Mouse (Mus musculus): ENCODE data around the gene Cish. TPM values are rescaled to one million over a fixed set of nuclear protein-coding genes. Genes with fewer than 3 reads are reported as not detected.

The Cish gene
- polyA plus RNA-seq, 1 experiment, result 7.0 TPM

DNA sequence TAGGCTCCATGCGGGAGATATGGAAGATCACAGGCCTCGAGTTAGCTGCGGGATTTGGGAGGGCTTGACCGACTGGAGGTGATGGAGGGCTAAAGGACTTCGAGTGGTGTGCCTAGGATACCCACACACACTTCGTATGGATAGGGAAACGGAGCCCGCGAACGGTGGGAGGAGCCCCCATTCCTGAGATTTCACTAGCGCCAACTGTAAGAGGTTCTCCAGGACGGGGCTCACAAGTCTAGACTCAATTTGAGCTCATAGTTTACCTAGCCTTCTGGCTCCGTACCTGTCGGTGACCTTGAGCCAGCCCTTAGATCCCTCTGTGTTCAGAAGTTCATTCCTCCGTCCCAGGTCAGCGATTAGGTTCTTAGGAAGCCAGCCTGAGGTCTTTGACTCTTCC is 1.2 kb downstream of the Cish start:
- 1% methylated on average over 16 of the region's 16 CpGs for WGBS
- TF ChIP-seq POLR2A (IDR thresholded peaks at IDR 0.05; ENCODE audit: borderline replicate concordance, control insufficient read depth, low read depth, low read length), result no peak
- TF ChIP-seq CTCF (IDR thresholded peaks at IDR 0.05; ENCODE audit: control insufficient read depth, insufficient read depth, low read length), result no peak
- H3K4me3 ChIP-seq (replicated peaks; ENCODE audit: control insufficient read depth, low read depth, low read length), result peak overlapping the region; percentile 82
- H3K27ac ChIP-seq (ENCODE audit: control insufficient read depth, insufficient read depth, low read depth, low read length, poor library complexity), result no peak overlapping the region
- H3K4me1 ChIP-seq (ENCODE audit: control insufficient read depth, insufficient read depth, low read length), result peaks cover 7% of the 10 kb centered on the region

DNA sequence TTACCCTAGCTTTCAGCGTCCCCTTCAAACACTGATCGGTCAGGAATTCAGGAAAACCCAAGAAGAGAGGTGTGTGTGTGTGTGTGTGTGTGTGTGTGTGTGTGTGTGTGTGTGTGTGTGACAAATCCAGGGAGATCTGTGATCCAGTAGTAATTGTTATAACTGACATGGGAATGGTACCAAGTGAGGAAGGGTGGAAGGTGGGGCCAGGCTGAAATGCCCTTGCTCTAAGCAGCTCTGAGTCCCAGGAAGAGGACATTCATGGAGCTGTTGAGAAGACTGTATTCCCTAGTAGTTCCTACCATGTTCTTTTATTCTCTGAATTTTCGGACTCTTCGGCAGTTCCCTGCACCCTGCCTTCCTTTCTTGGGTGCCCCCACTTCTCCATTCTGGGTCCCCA is 1.8 kb downstream of the Cish start:
- Histone ChIP-seq H3K4me1 (ENCODE audit: control insufficient read depth, insufficient read depth, low read length) (peaks cover 7% of the 10 kb centered on the region), H3K4me3 (replicated peaks; ENCODE audit: control insufficient read depth, low read depth, low read length) (peak overlapping the region; percentile 82), H3K27ac (ENCODE audit: control insufficient read depth, insufficient read depth, low read depth, low read length, poor library complexity) (no peak overlapping the region)
- WGBS, result 24% methylated on average over 4 of the region's 4 CpGs
- TF ChIP-seq CTCF (IDR thresholded peaks at IDR 0.05; ENCODE audit: control insufficient read depth, insufficient read depth, low read length) (no peak), POLR2A (IDR thresholded peaks at IDR 0.05; ENCODE audit: borderline replicate concordance, control insufficient read depth, low read depth, low read length) (no peak)

DNA sequence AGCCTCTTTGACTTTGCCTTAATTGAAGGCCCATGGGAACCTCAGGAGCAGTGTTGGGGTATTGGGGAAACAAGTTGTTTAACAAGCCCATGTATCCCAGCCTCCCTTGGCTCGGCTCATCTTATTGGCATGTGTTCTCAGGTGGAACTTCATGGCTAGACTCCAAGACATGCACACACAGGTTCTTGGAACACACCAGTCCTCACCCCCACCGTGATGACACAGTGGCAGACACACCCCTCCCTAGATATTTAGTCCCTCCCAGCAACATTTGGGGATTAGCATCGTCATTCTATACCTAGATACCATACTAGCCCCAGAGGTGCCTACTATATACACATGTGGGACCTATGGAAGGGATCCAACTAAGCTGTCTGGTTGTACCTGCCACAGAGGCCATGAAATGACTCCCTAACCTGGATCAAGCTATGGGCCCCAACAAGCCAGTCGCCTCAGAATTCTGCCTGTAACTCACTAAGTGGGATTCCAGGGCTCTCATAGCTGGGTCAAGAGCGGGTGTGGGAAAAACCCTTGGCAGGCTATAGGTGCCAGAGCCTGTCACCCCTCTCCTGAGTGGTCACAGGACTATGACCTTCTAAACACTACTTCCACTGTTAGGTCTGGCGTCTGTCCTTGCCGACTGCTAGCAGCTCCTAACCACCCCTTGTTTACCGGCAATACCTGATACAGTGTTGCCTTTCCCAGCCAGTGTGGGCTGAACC is 2.4 kb downstream of the Cish start:
- H3K4me3 ChIP-seq (replicated peaks; ENCODE audit: control insufficient read depth, low read depth, low read length), result peak overlapping the region; percentile 21

DNA sequence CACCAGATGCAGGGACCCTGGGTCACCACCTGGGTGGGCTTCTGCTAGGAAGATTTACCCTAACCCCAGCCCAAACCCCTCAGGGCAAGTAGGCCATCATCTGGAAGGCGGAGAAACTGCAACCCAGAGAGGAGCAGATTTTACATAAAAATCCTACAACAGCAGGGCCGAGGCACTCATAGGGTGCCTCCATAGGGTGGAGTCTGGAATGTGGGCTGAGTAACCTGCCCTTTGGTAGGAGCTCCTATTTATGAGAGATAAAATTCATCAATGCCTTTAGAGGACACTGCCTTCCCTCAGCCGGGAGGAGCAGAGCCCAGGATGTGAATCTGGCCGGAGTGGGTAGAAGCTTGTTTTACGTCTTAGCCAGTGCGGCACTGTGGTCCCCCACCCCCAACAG is 3.0 kb downstream of the Cish start:
- Histone ChIP-seq H3K4me3 (replicated peaks; ENCODE audit: control insufficient read depth, low read depth, low read length) (no peak overlapping the region), H3K4me1 (ENCODE audit: control insufficient read depth, insufficient read depth, low read length) (peaks cover 7% of the 10 kb centered on the region), H3K27ac (ENCODE audit: control insufficient read depth, insufficient read depth, low read depth, low read length, poor library complexity) (no peak overlapping the region)
- 88% methylated on average over 6 of the region's 6 CpGs for WGBS
- TF ChIP-seq POLR2A (IDR thresholded peaks at IDR 0.05; ENCODE audit: borderline replicate concordance, control insufficient read depth, low read depth, low read length), result no peak

More for the DNA sequence above, 2.4 kb downstream of the Cish start:
- Histone ChIP-seq H3K4me1 (ENCODE audit: control insufficient read depth, insufficient read depth, low read length) (peaks cover 7% of the 10 kb centered on the region), H3K27ac (ENCODE audit: control insufficient read depth, insufficient read depth, low read depth, low read length, poor library complexity) (no peak overlapping the region)
- 55% methylated on average over 8 of the region's 8 CpGs for WGBS
- TF ChIP-seq CTCF (IDR thresholded peaks at IDR 0.05; ENCODE audit: control insufficient read depth, insufficient read depth, low read length) (no peak), POLR2A (IDR thresholded peaks at IDR 0.05; ENCODE audit: borderline replicate concordance, control insufficient read depth, low read depth, low read length) (no peak)

DNA sequence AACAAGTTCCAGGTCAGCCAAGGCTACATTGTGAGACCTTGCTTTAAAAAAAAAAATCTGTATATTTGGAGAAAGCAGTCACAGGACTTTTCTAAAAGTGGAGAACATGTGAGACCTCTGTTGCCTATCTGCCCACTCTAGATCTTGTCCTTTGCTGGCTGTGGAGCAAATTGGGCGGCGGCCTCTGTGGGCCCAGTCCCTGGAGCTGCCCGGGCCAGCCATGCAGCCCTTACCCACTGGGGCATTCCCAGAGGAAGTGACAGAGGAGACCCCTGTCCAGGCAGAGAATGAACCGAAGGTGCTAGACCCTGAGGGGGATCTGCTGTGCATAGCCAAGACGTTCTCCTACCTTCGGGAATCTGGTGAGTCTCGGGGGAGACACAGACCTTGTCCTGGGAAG is 4.0 kb downstream of the Cish start:
- H3K4me3 ChIP-seq (replicated peaks; ENCODE audit: control insufficient read depth, low read depth, low read length), result no peak overlapping the region
- 85% methylated on average over 7 of the region's 7 CpGs for WGBS
- no peak overlapping the region for H3K27ac ChIP-seq (ENCODE audit: control insufficient read depth, insufficient read depth, low read depth, low read length, poor library complexity)
- TF ChIP-seq CTCF (IDR thresholded peaks at IDR 0.05; ENCODE audit: control insufficient read depth, insufficient read depth, low read length) (no peak), POLR2A (IDR thresholded peaks at IDR 0.05; ENCODE audit: borderline replicate concordance, control insufficient read depth, low read depth, low read length) (no peak)
- peaks cover 7% of the 10 kb centered on the region for H3K4me1 ChIP-seq (ENCODE audit: control insufficient read depth, insufficient read depth, low read length)

DNA sequence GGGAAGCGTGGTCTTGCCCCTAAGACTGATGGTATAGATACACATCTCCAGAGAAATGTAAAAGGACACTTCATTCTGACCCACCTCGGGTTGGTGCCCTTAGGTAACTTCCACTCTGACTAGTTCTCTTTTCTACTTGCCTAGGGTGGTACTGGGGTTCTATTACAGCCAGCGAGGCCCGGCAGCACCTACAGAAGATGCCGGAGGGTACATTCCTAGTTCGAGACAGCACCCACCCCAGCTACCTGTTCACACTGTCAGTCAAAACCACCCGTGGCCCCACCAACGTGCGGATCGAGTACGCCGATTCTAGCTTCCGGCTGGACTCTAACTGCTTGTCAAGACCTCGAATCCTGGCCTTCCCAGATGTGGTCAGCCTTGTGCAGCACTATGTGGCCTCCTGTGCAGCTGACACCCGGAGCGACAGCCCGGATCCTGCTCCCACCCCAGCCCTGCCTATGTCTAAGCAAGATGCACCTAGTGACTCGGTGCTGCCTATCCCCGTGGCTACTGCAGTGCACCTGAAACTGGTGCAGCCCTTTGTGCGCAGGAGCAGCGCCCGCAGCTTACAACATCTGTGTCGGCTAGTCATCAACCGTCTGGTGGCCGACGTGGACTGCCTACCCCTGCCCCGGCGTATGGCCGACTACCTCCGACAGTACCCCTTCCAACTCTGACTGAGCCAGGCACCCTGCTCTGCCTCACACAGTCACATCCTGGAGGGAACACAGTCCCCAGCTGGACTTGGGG is 4.6 kb downstream of the Cish start:
- WGBS, result 84% methylated on average over 30 of the region's 30 CpGs
- Histone ChIP-seq H3K27ac (ENCODE audit: control insufficient read depth, insufficient read depth, low read depth, low read length, poor library complexity) (peak overlapping the region; percentile 12), H3K4me1 (ENCODE audit: control insufficient read depth, insufficient read depth, low read length) (peaks cover 7% of the 10 kb centered on the region), H3K4me3 (replicated peaks; ENCODE audit: control insufficient read depth, low read depth, low read length) (no peak overlapping the region)
- TF ChIP-seq POLR2A (IDR thresholded peaks at IDR 0.05; ENCODE audit: borderline replicate concordance, control insufficient read depth, low read depth, low read length), result no peak
- TF ChIP-seq CTCF (IDR thresholded peaks at IDR 0.05; ENCODE audit: control insufficient read depth, insufficient read depth, low read length), result no peak

DNA sequence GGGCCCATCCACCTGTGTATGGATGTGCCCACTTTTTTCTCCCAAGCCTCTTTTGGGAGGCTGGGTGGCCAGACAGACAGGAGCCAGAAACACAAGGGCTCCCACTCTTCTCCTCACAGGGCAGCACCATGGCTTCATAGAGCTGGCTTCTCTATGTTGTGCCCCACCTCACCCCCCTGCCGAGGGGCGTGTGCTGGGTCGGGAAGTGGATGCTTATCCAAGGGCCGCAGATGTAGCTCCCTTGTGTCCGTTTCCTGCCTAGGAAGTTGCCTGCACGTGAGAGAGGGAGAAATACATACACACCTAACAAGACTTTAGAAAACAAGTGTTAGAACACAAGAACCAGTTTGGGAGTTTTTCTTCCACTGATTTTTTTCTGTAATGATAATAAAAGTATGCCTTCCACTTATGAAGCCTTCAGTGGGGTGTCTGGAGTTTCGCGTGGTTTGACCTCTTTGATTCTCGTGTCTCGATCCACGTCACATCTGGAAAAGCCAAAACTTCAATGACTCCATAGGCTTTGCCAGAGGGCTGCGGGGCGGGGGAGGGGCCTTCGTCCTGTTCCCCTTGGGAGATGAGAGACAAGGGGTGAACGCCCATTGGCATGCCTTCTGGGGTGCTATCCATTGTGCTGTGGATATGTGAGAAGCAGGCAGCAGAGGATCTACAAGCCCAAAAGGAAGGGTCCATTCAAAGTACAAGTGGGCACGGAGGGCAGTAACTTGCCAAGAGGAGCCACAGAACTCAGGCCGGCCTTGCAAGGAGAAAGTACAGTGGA is 5.9 kb downstream of the Cish start:
- Histone ChIP-seq H3K4me1 (ENCODE audit: control insufficient read depth, insufficient read depth, low read length) (peaks cover 10% of the 10 kb centered on the region), H3K4me3 (replicated peaks; ENCODE audit: control insufficient read depth, low read depth, low read length) (no peak overlapping the region), H3K27ac (ENCODE audit: control insufficient read depth, insufficient read depth, low read depth, low read length, poor library complexity) (no peak overlapping the region)
- 84% methylated on average over 17 of the region's 17 CpGs for WGBS
- TF ChIP-seq CTCF (IDR thresholded peaks at IDR 0.05; ENCODE audit: control insufficient read depth, insufficient read depth, low read length) (no peak), POLR2A (IDR thresholded peaks at IDR 0.05; ENCODE audit: borderline replicate concordance, control insufficient read depth, low read depth, low read length) (no peak)

DNA sequence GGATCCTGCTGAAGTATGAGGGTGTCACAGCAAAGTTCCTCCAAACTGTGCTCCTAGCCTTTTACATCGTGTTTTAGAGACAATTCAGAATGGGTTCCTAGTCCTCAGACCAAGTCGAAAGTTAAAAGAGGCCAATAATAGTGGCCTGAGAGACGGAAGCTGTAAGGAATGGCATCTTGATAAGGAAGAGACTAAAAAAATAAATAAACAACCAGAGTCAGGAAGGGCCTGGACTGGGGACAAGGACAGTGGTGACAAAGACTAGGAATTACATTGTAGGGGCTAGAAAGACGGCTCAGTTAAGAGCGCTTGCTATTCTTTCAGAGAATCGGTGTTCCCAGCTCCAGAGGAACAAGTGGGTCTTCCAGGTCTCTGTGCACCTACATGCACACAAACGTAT is 6.8 kb downstream of the Cish start:
- Histone ChIP-seq H3K4me1 (ENCODE audit: control insufficient read depth, insufficient read depth, low read length) (peaks cover 13% of the 10 kb centered on the region), H3K27ac (ENCODE audit: control insufficient read depth, insufficient read depth, low read depth, low read length, poor library complexity) (no peak overlapping the region; the same call in 1 of the 2 replicates), H3K4me3 (replicated peaks; ENCODE audit: control insufficient read depth, low read depth, low read length) (no peak overlapping the region)
- WGBS, result 86% methylated on average over 7 of the region's 7 CpGs
- TF ChIP-seq POLR2A (IDR thresholded peaks at IDR 0.05; ENCODE audit: borderline replicate concordance, control insufficient read depth, low read depth, low read length) (no peak), CTCF (IDR thresholded peaks at IDR 0.05; ENCODE audit: control insufficient read depth, insufficient read depth, low read length) (no peak)

Measured in bone marrow, adult 2 months (tissue).